Mouse (Mus musculus): ENCODE results near the gene Rhebl1.

Gene Rhebl1

GRCm38 (mm10) chr15:98849165-98849564 is 45.2 kb downstream of the Rhebl1 start:
- DNase-seq: no peak

- no peak for DNase-seq
Observed at GRCm38 (mm10) chr15:98846140-98846539, 48.2 kb downstream of the Rhebl1 start.

- no peak for DNase-seq
Observed at GRCm38 (mm10) chr15:98845149-98845548, 49.2 kb downstream of the Rhebl1 start.

- no peak for DNase-seq
Observed at GRCm38 (mm10) chr15:98843595-98844223, 50.6 kb downstream of the Rhebl1 start.

DNA sequence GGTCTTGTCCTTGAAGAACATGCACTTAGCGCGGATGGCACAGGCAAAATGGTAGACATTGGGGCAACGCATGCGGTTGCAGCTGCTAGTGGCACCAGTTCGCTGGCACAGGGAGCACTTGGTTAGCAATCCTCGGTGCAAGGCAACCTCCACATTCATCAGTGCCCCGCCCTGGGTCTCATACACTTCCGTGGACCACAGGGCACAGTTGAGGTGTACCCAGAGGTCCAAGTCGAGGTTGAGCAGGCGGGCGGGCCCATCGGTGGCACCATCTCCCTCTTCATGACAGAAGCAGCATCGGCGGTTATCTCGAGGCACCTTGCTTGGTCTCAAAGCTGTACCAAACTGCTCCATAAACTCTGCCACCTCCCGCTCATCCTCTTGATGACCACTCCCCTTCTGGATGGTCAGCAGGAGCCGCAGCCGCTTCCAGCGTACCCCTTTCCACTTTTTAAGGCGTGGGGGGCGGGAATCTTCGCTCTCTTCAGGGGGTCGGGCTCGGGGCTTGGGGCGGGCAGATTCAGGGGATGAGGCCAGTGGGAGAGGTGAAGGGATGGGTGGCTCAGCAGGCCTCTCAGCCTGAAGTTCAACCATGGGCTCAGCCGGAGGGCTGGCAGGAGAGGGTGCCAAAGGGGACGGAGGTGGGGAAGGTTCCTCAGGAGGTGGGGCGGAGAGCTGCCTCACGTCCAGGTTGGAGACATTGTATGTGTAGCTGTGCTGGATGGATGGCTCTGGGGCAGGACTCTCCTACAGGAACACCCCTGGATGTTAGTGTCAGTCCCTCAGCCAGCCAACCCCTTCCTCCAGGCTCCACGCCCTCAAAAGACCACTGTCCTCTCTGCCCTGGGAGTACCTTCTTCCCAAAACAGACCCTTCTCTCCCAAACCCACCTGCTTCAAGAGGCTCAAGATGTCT is 54.4 kb downstream of the Rhebl1 start:
- no peak for DNase-seq

GRCm38 (mm10) chr15:98839161-98839560 is 55.2 kb downstream of the Rhebl1 start:
- no peak for DNase-seq

DNA sequence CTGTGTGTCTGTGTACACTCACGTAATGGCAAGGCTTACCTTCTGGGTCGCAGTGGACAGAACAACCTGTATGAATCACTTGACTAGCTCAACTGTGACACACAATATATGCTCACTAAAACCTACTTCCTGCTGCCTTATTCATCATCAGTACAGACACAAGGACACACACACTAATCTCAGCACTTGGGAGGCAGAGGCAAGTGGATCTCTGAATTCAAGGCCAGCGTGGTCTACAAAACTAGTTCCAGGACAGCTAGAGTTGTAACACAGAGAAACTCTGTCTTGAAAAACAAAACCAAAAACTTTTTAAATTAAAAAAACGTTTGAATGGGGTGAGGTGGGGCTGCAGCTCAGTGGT is 56.6 kb downstream of the Rhebl1 start:
- DNase-seq: no peak

DNA sequence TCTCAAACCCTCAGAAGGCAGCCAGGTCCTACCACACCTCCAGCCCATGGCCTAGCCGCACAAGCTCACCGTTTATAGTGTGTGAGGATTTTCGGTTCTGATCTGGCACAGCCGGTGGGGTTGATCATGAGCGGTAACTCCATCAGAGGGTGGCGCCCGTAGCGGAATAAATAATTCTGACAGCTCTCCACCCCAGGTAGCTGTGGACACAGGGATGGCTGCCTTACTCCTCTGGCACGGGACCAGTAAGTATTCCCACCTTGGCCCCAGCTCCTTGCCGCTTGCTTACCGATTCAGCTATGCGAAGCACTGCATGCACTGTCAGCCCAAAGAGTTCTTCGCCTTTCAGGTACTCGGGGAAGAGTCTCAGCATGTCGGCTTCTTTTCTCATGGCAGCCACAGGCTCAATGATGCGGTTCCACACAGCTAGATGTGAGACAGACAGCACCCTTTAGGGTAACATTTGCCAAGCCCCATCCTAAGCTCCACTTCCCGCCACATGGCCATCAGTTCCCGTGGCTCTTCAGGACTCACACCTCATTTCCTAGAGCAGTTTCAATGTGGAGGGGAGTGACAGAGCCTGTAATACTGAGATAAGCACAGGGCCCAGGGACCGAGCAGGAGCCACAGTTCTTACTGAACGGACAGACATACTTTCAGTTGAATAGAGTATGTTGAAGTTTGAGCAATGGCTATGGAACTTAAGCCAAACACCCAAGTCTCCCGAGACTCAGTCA is 57.2 kb downstream of the Rhebl1 start:
- DNase-seq: no peak

GRCm38 (mm10) chr15:98835291-98835690 is 59.0 kb downstream of the Rhebl1 start:
- DNase-seq: no peak

GRCm38 (mm10) chr15:98834059-98834458 is 60.3 kb downstream of the Rhebl1 start:
- no peak for DNase-seq

- DNase-seq: no peak
Observed at GRCm38 (mm10) chr15:98833281-98833680, 61.1 kb downstream of the Rhebl1 start.

DNA sequence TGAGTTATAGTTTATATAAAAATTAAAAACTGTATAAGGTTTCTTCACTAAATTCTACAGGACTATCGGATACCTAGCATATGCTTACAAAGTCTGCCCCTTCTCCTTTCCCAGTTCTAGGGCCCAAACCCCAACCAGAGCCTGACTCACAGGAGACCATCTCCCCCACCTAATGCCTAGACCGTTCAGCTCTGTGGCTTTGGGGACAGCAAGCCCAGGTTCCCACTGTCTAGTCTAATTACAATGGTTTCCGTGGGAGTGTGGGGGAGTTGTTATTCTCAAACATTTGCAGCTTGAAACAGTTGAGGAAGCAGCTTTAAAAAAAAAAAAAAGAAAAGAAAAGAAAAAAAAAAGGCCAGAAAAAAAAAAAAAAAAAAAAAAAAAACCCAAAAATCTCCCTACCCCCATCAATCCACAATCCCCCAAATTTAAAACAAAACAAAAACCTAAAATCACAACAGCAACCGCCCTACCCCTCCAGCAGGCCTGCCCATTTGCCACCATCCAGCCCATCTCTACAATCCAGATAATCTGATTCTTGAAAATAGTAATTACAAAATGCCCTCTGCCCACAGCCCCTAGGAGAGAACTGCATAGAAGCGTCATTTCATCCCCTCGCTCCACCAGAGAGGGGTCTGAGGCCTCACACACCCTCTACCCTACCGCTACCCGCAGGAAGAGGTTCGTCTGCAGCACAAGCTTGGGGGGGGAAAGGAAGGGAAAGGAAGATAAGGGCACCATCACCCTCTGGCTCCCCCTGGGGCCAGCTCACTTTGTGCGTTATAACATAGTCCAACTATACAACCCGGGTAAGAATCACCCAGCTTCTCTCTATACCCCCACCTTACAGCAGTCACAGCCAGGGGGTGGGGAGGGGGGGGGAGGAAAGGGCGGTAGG is 61.9 kb downstream of the Rhebl1 start:
- no peak for DNase-seq

DNA sequence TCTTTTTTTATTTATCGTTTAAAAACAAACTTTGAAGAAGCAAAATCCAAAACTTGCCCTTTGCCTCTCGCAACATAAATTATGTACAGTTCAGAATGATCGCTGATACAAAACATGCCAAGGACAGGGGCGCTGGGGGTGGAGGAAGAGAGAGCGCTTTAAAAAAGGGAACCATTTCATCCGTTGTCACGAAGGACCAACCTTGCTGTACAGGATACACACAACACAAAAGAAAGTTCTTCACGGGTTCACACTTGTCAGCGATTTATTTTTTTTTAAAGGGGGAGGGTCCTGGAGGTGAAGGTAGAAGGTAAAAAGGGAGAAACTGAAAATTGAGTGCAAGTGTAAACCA is 62.7 kb downstream of the Rhebl1 start:
- no peak for DNase-seq

- peak; percentile 96 for DNase-seq
Observed at GRCm38 (mm10) chr15:98830736-98831683, 63.3 kb downstream of the Rhebl1 start, which contains the start of gene Prkag1. Prkag1 (minus strand) TSS chr15:98831521.
